Mouse (Mus musculus) hindbrain, postnatal 0 days (tissue): ENCODE measurements at regions not wholly inside any gene's neighbourhood (a gene's known extent, or its start where the extent isn't known, plus 50 kb on each side); places are given as distances from the start of the nearest gene placed in this dataset.

ENCODE experiments used
- ATAC-seq: fragments of 200-750 bp; cut with Nextera tagmentation; 2 replicates; pipeline ENCODE4 v1.8.0; 2017; ENCODE audit warnings: mild to moderate bottlenecking, moderate TSS enrichment, moderate library complexity
- DNase-seq: peaks from one replicate; pipeline ENCODE4 v3.0.0-alpha.2; 2015; ENCODE audit warnings: low spot score
- H3K27ac ChIP-seq: fragments of 300-500 bp; sonication (generic); 2 replicates; pipeline ENCODE4 v1.5.1; 2014; ENCODE audit warnings: mild to moderate bottlenecking
- H3K27me3 ChIP-seq: fragments of 300-500 bp; sonication (generic); 2 replicates; pipeline ENCODE4 v1.6.1; 2014; ENCODE audit warnings: low read length, mixed read lengths; ENCODE audit not compliant: insufficient read depth
- H3K36me3 ChIP-seq: fragments of 300-500 bp; sonication (generic); 2 replicates; pipeline ENCODE4 v1.6.1; 2014; ENCODE audit warnings: low read length, mixed read lengths; ENCODE audit not compliant: insufficient read depth
- H3K4me1 ChIP-seq: fragments of 300-500 bp; sonication (generic); 2 replicates; pipeline ENCODE4 v1.6.1; 2014; ENCODE audit warnings: antibody characterized with exemption, low read length, mixed read lengths; ENCODE audit not compliant: insufficient read depth
- H3K4me2 ChIP-seq: fragments of 300-500 bp; sonication (generic); 2 replicates; pipeline ENCODE4 v1.6.1; 2014; ENCODE audit warnings: low read depth, mild to moderate bottlenecking, low read length, moderate library complexity, mixed read lengths
- H3K4me3 ChIP-seq: fragments of 300-500 bp; sonication (generic); 2 replicates; pipeline ENCODE4 v1.5.1; 2014; ENCODE audit warnings: low read length
- H3K9ac ChIP-seq: fragments of 300-500 bp; sonication (generic); replicated peaks from 2 replicates; pipeline ENCODE4 v1.6.1; 2014; ENCODE audit warnings: mild to moderate bottlenecking, low read length, moderate library complexity, mixed read lengths
- H3K9me3 ChIP-seq: fragments of 300-500 bp; sonication (generic); 2 replicates; pipeline ENCODE4 v1.6.1; 2016; ENCODE audit warnings: low read length, mixed read lengths
- CTCF ChIP-seq: IDR thresholded peaks from 2 replicates; pipeline ENCODE4 v1.5.1; 2016; ENCODE audit warnings: antibody characterized with exemption, control low read depth, low read depth
- WGBS: fragments of 180-500 bp; shearing (Covaris S2); extraction: QIAGEN DNeasy Blood & Tissue Kit; methylation state at CpG from one replicate; pipeline ENCODE4 v1.1.7; 2014; 5-methylcytosine and 5-hydroxymethylcytosine counted together

- Histone ChIP-seq H3K36me3 (no peaks in the 10 kb centered on the region), H3K9me3 (no peaks in the 10 kb centered on the region), H3K4me2 (no peak overlapping the region), H3K27ac (no peak overlapping the region), H3K9ac (no peak overlapping the region), H3K4me1 (no peaks in the 10 kb centered on the region), H3K27me3 (no peaks in the 10 kb centered on the region), H3K4me3 (no peak overlapping the region)
- ATAC-seq (no peak), DNase-seq (no peak)
- 91% methylated on average over 6 of the region's 6 CpGs for WGBS
- no peak for TF ChIP-seq CTCF
Measured at GRCm38 (mm10) chr6:84353425-84354220, 240.1 kb downstream of the Cyp26b1 start.

GRCm38 (mm10) chr6:84344936-84345335 is 248.8 kb downstream of the Cyp26b1 start:
- TF ChIP-seq CTCF: no peak
- Histone ChIP-seq H3K4me2 (no peak overlapping the region), H3K9me3 (no peaks in the 10 kb centered on the region), H3K4me3 (no peak overlapping the region), H3K4me1 (no peaks in the 10 kb centered on the region), H3K36me3 (no peaks in the 10 kb centered on the region), H3K9ac (no peak overlapping the region), H3K27ac (no peak overlapping the region), H3K27me3 (no peaks in the 10 kb centered on the region)
- 88% methylated on average over 12 of the region's 12 CpGs for WGBS
- ATAC-seq: no peak
- no peak for DNase-seq

GRCm38 (mm10) chr6:84333666-84334179 is 260.0 kb downstream of the Cyp26b1 start:
- H3K27ac ChIP-seq: no peak overlapping the region
- H3K9me3 ChIP-seq: no peaks in the 10 kb centered on the region
- no peaks in the 10 kb centered on the region for H3K4me1 ChIP-seq
- DNase-seq (no peak), ATAC-seq (no peak)
- 76% methylated on average over 10 of the region's 10 CpGs for WGBS
- no peak overlapping the region for H3K4me2 ChIP-seq
- H3K4me3 ChIP-seq: no peak overlapping the region
- no peaks in the 10 kb centered on the region for H3K27me3 ChIP-seq
- no peak overlapping the region for H3K9ac ChIP-seq
- no peaks in the 10 kb centered on the region for H3K36me3 ChIP-seq
- TF ChIP-seq CTCF: no peak

GRCm38 (mm10) chr6:84329106-84329505 is 264.6 kb downstream of the Cyp26b1 start:
- TF ChIP-seq CTCF: no peak
- H3K9me3 ChIP-seq: no peaks in the 10 kb centered on the region
- ATAC-seq (no peak), DNase-seq (no peak)
- no peak overlapping the region for H3K9ac ChIP-seq
- H3K27me3 ChIP-seq: 0 out of 2 replicates have a peak, but pooled peaks cover 4% of the 10 kb centered on the region
- no peaks in the 10 kb centered on the region for H3K4me1 ChIP-seq
- no peak overlapping the region for H3K4me2 ChIP-seq
- no peaks in the 10 kb centered on the region for H3K36me3 ChIP-seq
- H3K4me3 ChIP-seq: no peak overlapping the region
- 44% methylated on average over 7 of the region's 7 CpGs for WGBS
- no peak overlapping the region for H3K27ac ChIP-seq

- no peaks in the 10 kb centered on the region for H3K36me3 ChIP-seq
- no peak for TF ChIP-seq CTCF
- H3K9ac ChIP-seq: no peak overlapping the region
- ATAC-seq (no peak), DNase-seq (no peak)
- H3K4me3 ChIP-seq: no peak overlapping the region
- no peak overlapping the region for H3K27ac ChIP-seq
- no peaks in the 10 kb centered on the region for H3K4me1 ChIP-seq
- 43% methylated on average over 3 of the region's 3 CpGs for WGBS
- no peak overlapping the region for H3K4me2 ChIP-seq
- no peaks in the 10 kb centered on the region for H3K9me3 ChIP-seq
- 0 out of 2 replicates have a peak, but pooled peaks cover 4% of the 10 kb centered on the region for H3K27me3 ChIP-seq
Measured at GRCm38 (mm10) chr6:84328030-84328390, 265.7 kb downstream of the Cyp26b1 start.

GRCm38 (mm10) chr6:84327306-84328029 is 266.2 kb downstream of the Cyp26b1 start:
- TF ChIP-seq CTCF: no peak
- 0 out of 2 replicates have a peak, but pooled peaks cover 4% of the 10 kb centered on the region for H3K27me3 ChIP-seq
- H3K4me3 ChIP-seq: no peak overlapping the region
- H3K4me1 ChIP-seq: no peaks in the 10 kb centered on the region
- 74% methylated on average over 5 of the region's 5 CpGs for WGBS
- H3K9me3 ChIP-seq: no peaks in the 10 kb centered on the region
- H3K36me3 ChIP-seq: no peaks in the 10 kb centered on the region
- no peak overlapping the region for H3K4me2 ChIP-seq
- H3K9ac ChIP-seq: no peak overlapping the region
- ATAC-seq: no peak
- H3K27ac ChIP-seq: no peak overlapping the region
- DNase-seq: no peak
